Mouse (Mus musculus): ENCODE data around the gene Numbl. TPM values are rescaled to one million over a fixed set of nuclear protein-coding genes. Genes with fewer than 3 reads are reported as not detected.

The Numbl gene
- polyA plus RNA-seq, 1 experiment from 2014 or later = 60.7 TPM

DNA sequence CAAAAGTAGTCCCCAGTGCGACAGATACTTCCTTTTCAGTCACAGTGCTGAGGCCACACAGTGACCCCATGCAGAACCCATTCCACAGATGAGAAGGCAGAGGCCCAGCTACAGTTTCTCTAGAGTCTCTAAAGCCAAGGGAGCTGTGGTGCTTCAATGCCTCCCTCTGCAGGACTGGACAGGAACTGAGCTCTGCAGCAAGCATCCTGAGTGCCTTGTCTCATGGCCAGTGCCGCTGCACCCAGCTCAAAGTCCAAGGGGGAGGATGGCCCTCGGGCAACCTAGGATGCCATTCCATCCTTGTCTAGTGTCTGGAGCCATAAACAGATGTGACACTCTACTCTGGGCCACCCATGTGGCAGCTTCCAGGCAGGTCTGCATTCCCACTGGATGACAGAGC, 2.5 kb upstream of the Numbl start:
- ATAC-seq (ENCODE audit: low FRiP score) = no peak
- Histone ChIP-seq H3K4me1 (peaks cover 33% of the 10 kb centered on the region), H3K9ac (replicated peaks) (no peak overlapping the region), H3K27ac (replicated peaks) (no peak overlapping the region), H3K4me2 (no peak overlapping the region), H3K4me3 (replicated peaks) (no peak overlapping the region), H3K27me3 (replicated peaks) (no peaks in the 10 kb centered on the region), H3K9me3 (replicated peaks) (no peaks in the 10 kb centered on the region), H3K36me3 (peaks cover 17% of the 10 kb centered on the region)
- 83% methylated on average over 3 of the region's 3 CpGs for WGBS

GRCm38 (mm10) chr7:27257046-27257851, 984 bp upstream of the Numbl start:
- WGBS = 11% methylated on average over 27 of the region's 27 CpGs
- Histone ChIP-seq H3K36me3 (peaks cover 10% of the 10 kb centered on the region), H3K27ac (replicated peaks) (peak overlapping the region; percentile 81), H3K9ac (replicated peaks) (no peak overlapping the region), H3K4me3 (replicated peaks) (peak overlapping the region; percentile 72; the same call in 1 of the 2 replicates), H3K9me3 (replicated peaks) (no peaks in the 10 kb centered on the region), H3K4me2 (peak overlapping the region; percentile 84), H3K4me1 (peaks cover 46% of the 10 kb centered on the region), H3K27me3 (replicated peaks) (no peaks in the 10 kb centered on the region)
- ATAC-seq (ENCODE audit: low FRiP score) = no peak

GRCm38 (mm10) chr7:27257852-27258204, 405 bp upstream of the Numbl start:
- peak overlapping the region; percentile 90 for H3K27ac ChIP-seq (replicated peaks)
- peak overlapping the region; percentile 87; the same call in 1 of the 2 replicates for H3K9ac ChIP-seq (replicated peaks)
- peak overlapping the region; percentile 72 for H3K4me3 ChIP-seq (replicated peaks)
- peak overlapping the region; percentile 84 for H3K4me2 ChIP-seq
- no peak for ATAC-seq (ENCODE audit: low FRiP score)
- no peaks in the 10 kb centered on the region for H3K27me3 ChIP-seq (replicated peaks)
- H3K9me3 ChIP-seq (replicated peaks) = no peaks in the 10 kb centered on the region
- peaks cover 13% of the 10 kb centered on the region for H3K36me3 ChIP-seq
- 0% methylated on average over 5 of the region's 6 CpGs for WGBS
- peaks cover 46% of the 10 kb centered on the region for H3K4me1 ChIP-seq

DNA sequence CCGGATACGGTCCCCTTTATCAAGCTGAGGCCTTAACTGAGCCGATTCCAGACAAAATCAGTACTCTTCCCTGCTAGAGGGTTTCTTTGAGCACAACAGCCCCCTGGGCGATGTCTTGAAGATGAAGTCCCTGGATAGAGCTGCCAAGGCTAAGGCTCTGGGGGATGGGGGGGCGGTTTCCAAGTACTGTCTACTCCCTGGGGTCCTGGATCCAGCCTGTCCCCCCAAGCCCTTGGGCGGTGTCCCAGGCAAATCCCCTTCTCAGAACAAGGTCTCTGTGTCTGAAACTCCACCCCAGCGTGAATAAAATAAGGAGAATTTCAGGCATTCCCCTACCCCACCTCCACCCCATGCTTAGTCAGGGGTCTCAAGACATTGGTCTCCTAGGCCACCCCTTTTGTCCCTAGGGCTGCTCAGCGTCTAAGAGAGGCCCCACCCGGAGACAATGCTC, 1.1 kb downstream of the Numbl start:
- Histone ChIP-seq H3K4me1 (peaks cover 46% of the 10 kb centered on the region), H3K27me3 (replicated peaks) (no peaks in the 10 kb centered on the region), H3K36me3 (peaks cover 23% of the 10 kb centered on the region), H3K9ac (replicated peaks) (peak overlapping the region; percentile 87), H3K9me3 (replicated peaks) (no peaks in the 10 kb centered on the region), H3K27ac (replicated peaks) (peak overlapping the region; percentile 90), H3K4me2 (peak overlapping the region; percentile 84), H3K4me3 (replicated peaks) (peak overlapping the region; percentile 72)
- 5% methylated on average over 9 of the region's 9 CpGs for WGBS
- peak; percentile 22 for ATAC-seq (ENCODE audit: low FRiP score)

GRCm38 (mm10) chr7:27259771-27260170, 1.5 kb downstream of the Numbl start:
- peak; percentile 10; the same call in 1 of the 2 replicates for ATAC-seq (ENCODE audit: low FRiP score)
- peaks cover 46% of the 10 kb centered on the region for H3K4me1 ChIP-seq
- 15% methylated on average over 5 of the region's 5 CpGs for WGBS

GRCm38 (mm10) chr7:27260856-27261255, 2.6 kb downstream of the Numbl start:
- Histone ChIP-seq H3K4me3 (replicated peaks) (peak overlapping the region; percentile 72), H3K9ac (replicated peaks) (0 out of 2 replicates have a peak overlapping the region, but pooled peaks have one; percentile 10), H3K36me3 (peaks cover 38% of the 10 kb centered on the region), H3K9me3 (replicated peaks) (no peaks in the 10 kb centered on the region), H3K27me3 (replicated peaks) (no peaks in the 10 kb centered on the region), H3K4me1 (peaks cover 46% of the 10 kb centered on the region), H3K27ac (replicated peaks) (0 out of 2 replicates have a peak overlapping the region, but pooled peaks have one; percentile 23), H3K4me2 (peak overlapping the region; percentile 84)
- 48% methylated on average over 7 of the region's 7 CpGs for WGBS
- no peak for ATAC-seq (ENCODE audit: low FRiP score)

More at GRCm38 (mm10) chr7:27259771-27260170, 1.5 kb downstream of the Numbl start:
- H3K27ac ChIP-seq (replicated peaks) = peak overlapping the region; percentile 90
- H3K4me3 ChIP-seq (replicated peaks) = peak overlapping the region; percentile 72
- H3K9me3 ChIP-seq (replicated peaks) = no peaks in the 10 kb centered on the region
- peak overlapping the region; percentile 87 for H3K9ac ChIP-seq (replicated peaks)
- H3K4me2 ChIP-seq = peak overlapping the region; percentile 84
- no peaks in the 10 kb centered on the region for H3K27me3 ChIP-seq (replicated peaks)
- H3K36me3 ChIP-seq = peaks cover 28% of the 10 kb centered on the region

DNA sequence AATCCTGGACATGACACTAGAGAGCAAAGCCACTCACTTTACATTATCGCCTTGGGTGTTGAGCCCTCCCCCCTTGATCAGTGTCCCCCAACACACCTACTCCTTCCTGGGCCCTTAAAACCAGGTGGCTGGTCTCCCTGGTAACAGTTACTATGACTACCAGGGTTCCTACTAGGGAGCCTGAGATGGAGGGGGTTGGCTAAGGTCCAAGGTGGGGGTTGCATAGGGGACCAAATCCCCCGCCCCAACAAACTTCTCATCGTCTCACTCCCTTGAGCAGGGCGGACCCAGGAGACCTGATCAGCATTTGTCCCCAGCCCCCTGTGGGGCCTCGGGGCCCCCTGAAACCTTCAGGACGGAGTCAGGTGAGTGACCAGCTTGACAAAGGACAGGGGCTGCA, 3.7 kb downstream of the Numbl start:
- no peak overlapping the region for H3K4me3 ChIP-seq (replicated peaks)
- H3K36me3 ChIP-seq = peaks cover 48% of the 10 kb centered on the region
- H3K4me1 ChIP-seq = peaks cover 38% of the 10 kb centered on the region
- H3K9me3 ChIP-seq (replicated peaks) = no peaks in the 10 kb centered on the region
- no peak overlapping the region for H3K4me2 ChIP-seq
- no peak for ATAC-seq (ENCODE audit: low FRiP score)
- no peak overlapping the region for H3K9ac ChIP-seq (replicated peaks)
- no peaks in the 10 kb centered on the region for H3K27me3 ChIP-seq (replicated peaks)
- WGBS = 77% methylated on average over 6 of the region's 6 CpGs
- H3K27ac ChIP-seq (replicated peaks) = no peak overlapping the region

DNA sequence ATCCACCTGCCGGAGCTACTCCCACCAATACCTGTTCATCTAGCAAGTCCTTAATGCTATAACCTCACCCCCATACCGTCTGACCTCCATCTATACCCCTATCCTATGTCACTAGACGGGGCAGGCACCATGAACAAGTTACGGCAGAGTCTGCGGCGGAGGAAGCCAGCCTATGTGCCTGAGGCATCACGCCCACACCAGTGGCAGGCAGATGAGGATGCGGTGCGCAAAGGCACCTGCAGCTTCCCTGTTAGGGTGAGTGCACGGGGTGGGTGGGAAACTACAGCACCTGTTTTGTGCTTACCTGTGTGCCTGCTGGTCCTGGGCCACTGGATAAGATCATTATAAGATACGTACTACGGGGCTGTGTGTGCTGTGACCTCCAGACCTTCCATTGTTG, 6.5 kb downstream of the Numbl start:
- Histone ChIP-seq H3K4me3 (replicated peaks) (no peak overlapping the region), H3K9ac (replicated peaks) (no peak overlapping the region), H3K4me2 (no peak overlapping the region), H3K36me3 (peaks cover 75% of the 10 kb centered on the region), H3K27me3 (replicated peaks) (no peaks in the 10 kb centered on the region), H3K4me1 (peaks cover 21% of the 10 kb centered on the region), H3K9me3 (replicated peaks) (no peaks in the 10 kb centered on the region), H3K27ac (replicated peaks) (no peak overlapping the region)
- 94% methylated on average over 12 of the region's 12 CpGs for WGBS
- ATAC-seq (ENCODE audit: low FRiP score) = no peak

- no peak overlapping the region for H3K9ac ChIP-seq (replicated peaks)
- ATAC-seq (ENCODE audit: low FRiP score) = no peak
- peaks cover 93% of the 10 kb centered on the region for H3K36me3 ChIP-seq
- 79% methylated on average over 20 of the region's 20 CpGs for WGBS
- H3K27me3 ChIP-seq (replicated peaks) = no peaks in the 10 kb centered on the region
- H3K27ac ChIP-seq (replicated peaks) = no peak overlapping the region
- H3K4me3 ChIP-seq (replicated peaks) = no peak overlapping the region
- peaks cover 4% of the 10 kb centered on the region for H3K4me1 ChIP-seq
- no peak overlapping the region for H3K4me2 ChIP-seq
- H3K9me3 ChIP-seq (replicated peaks) = no peaks in the 10 kb centered on the region
These were observed 8.4 kb downstream of the Numbl start for GRCm38 (mm10) chr7:27266515-27267128.

GRCm38 (mm10) chr7:27271423-27271822, 13.2 kb downstream of the Numbl start:
- H3K27ac ChIP-seq (replicated peaks) = no peak overlapping the region
- H3K36me3 ChIP-seq = peaks cover 85% of the 10 kb centered on the region
- WGBS = 87% methylated on average over 8 of the region's 8 CpGs
- H3K9me3 ChIP-seq (replicated peaks) = no peaks in the 10 kb centered on the region
- no peaks in the 10 kb centered on the region for H3K27me3 ChIP-seq (replicated peaks)
- no peak overlapping the region for H3K4me2 ChIP-seq
- H3K4me3 ChIP-seq (replicated peaks) = no peak overlapping the region
- ATAC-seq (ENCODE audit: low FRiP score) = no peak
- H3K9ac ChIP-seq (replicated peaks) = no peak overlapping the region
- H3K4me1 ChIP-seq = no peaks in the 10 kb centered on the region

DNA sequence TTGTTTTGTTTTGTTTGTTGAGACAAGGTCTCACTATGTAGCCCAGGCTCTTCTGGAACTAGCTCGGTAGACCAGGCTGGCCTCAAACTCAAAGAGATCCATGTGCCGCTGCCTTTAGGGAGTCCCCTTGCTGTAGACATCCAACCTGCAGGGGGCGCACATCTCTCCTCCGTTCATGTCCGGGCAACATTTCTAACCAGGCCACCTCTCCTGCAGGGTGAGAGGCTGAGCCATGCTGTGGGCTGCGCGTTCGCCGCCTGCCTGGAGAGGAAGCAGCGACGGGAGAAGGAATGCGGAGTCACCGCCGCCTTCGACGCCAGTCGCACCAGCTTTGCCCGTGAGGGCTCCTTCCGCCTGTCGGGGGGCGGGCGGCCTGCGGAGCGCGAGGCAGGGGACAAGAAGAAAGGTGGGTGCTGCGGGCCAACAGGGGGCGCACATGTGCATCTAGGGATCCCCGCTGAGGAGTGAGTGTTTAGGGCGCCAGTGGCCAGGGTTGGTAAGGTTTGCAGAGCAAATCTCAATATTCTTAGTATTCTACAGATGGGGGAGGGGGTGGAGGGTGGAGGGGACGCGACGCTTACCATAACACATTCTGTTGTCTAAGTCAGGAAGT, 15.6 kb downstream of the Numbl start:
- Histone ChIP-seq H3K9me3 (replicated peaks) (no peaks in the 10 kb centered on the region), H3K4me3 (replicated peaks) (no peak overlapping the region), H3K27ac (replicated peaks) (no peak overlapping the region), H3K4me2 (no peak overlapping the region; the same call in 1 of the 2 replicates), H3K36me3 (peaks cover 88% of the 10 kb centered on the region), H3K27me3 (replicated peaks) (no peaks in the 10 kb centered on the region), H3K4me1 (no peaks in the 10 kb centered on the region), H3K9ac (replicated peaks) (no peak overlapping the region)
- 54% methylated on average over 32 of the region's 32 CpGs for WGBS
- ATAC-seq (ENCODE audit: low FRiP score) = no peak
